Mouse (Mus musculus) MEL (cell line): ENCODE measurements around the gene Crybb2.

Source experiments
- CHD1 ChIP-seq: IDR thresholded peaks from 2 replicates; pipeline ENCODE4 v1.6.1; 2012; ENCODE audit warnings: low read depth, mild to moderate bottlenecking, inconsistent platforms, low read length, improper control_type of control experiment
- CTCF ChIP-seq, 3 experiments: IDR thresholded peaks in 2 of 3; conservative IDR thresholded peaks in 1 of 3; 2 replicates each; pipeline ENCODE4 v1.5.1; 2011 to 2012; ENCODE audit warnings: low read length in 3 of 3, low read depth in 2 of 3, mild to moderate bottlenecking in 2 of 3, improper control_type of control experiment in 1 of 3, inconsistent platforms in 1 of 3, mixed read lengths in 1 of 3, moderate library complexity in 1 of 3; ENCODE audit not compliant: control insufficient read depth in 1 of 3, insufficient read depth in 1 of 3, poor library complexity in 1 of 3, severe bottlenecking in 1 of 3
- MYB ChIP-seq: IDR thresholded peaks from 2 replicates; pipeline ENCODE4 v1.6.1; 2011; ENCODE audit warnings: mild to moderate bottlenecking, low read depth, low read length, improper control_type of control experiment
- POLR2A ChIP-seq, 2 experiments: IDR thresholded peaks; 2 replicates each; pipeline ENCODE4 v1.6.1; 2011 to 2012; ENCODE audit warnings: low read length in 2 of 2, mild to moderate bottlenecking in 2 of 2, control low read depth in 1 of 2, improper control_type of control experiment in 1 of 2, low read depth in 1 of 2, moderate library complexity in 1 of 2; ENCODE audit not compliant: control insufficient read depth in 1 of 2, insufficient read depth in 1 of 2, poor library complexity in 1 of 2
- POLR2AphosphoS2 ChIP-seq: IDR thresholded peaks from 2 replicates; pipeline ENCODE4 v1.6.1; 2011; ENCODE audit warnings: low read length, improper control_type of control experiment
- POLR2AphosphoS5 ChIP-seq: IDR thresholded peaks from 2 replicates; pipeline ENCODE4 v1.6.1; 2012; ENCODE audit warnings: low read depth, borderline replicate concordance, mild to moderate bottlenecking, inconsistent platforms, low read length, moderate library complexity, mixed read lengths
- ZC3H11A ChIP-seq: IDR thresholded peaks from 2 replicates; pipeline ENCODE4 v1.6.1; 2012; ENCODE audit warnings: low read depth, mild to moderate bottlenecking, inconsistent platforms, low read length, improper control_type of control experiment
- ZMIZ1 ChIP-seq: IDR thresholded peaks from 2 replicates; pipeline ENCODE4 v1.6.1; 2012; ENCODE audit warnings: low read depth, mild to moderate bottlenecking, inconsistent platforms, low read length, improper control_type of control experiment, moderate library complexity

- TF ChIP-seq CHD1 (no peak), MYB (no peak), POLR2AphosphoS2 (no peak), POLR2AphosphoS5 (no peak), CTCF (IDR thresholded peaks at IDR 0.05 in 2 of 3, conservative IDR thresholded peaks at IDR 0.05 in 1 of 3; ENCODE audit: control insufficient read depth in 1 of 3, insufficient read depth in 1 of 3, low read depth in 2 of 3, low read length in 3 of 3, poor library complexity in 1 of 3, severe bottlenecking in 1 of 3) (no peak), POLR2A (IDR thresholded peaks at IDR 0.05; ENCODE audit: control insufficient read depth in 1 of 2, insufficient read depth in 1 of 2, low read depth in 1 of 2, low read length in 2 of 2, poor library complexity in 1 of 2) (no peak), ZMIZ1 (no peak), ZC3H11A (no peak)
Measured at GRCm38 (mm10) chr5:113045511-113046273, 24.2 kb downstream of the Crybb2 start.
